Mouse (Mus musculus): ENCODE results near the gene Gm20888. TPM values are rescaled to one million over a fixed set of nuclear protein-coding genes. Genes with fewer than 3 reads are reported as not detected.
"Not testable (repeated sequence)": the region's sequence is repeated elsewhere in the genome, so short reads cannot be mapped to it uniquely, and the experiment has no call there.

Gm20888 gene
- polyA plus RNA-seq (2011; ENCODE audit: insufficient read depth, insufficient read length, low read depth, missing spikeins): not detected in 2 replicates

- H3K9me3 ChIP-seq (replicated peaks; ENCODE audit: control insufficient read depth, insufficient read depth, low read length, poor library complexity, severe bottlenecking); H3K4me3 ChIP-seq (ENCODE audit: low read depth, low read length); H3K4me1 ChIP-seq (ENCODE audit: control insufficient read depth, insufficient read depth, low read length): not testable (repeated sequence)
These were observed at the start of gene Gm20888 for GRCm38 (mm10) chrY:70441582-70441981. TSS of gene Gm20888 (plus strand) at chrY:70441882.

More at GRCm38 (mm10) chrY:70441582-70441981, at the start of gene Gm20888:
- not testable (repeated sequence) for H3K27me3 ChIP-seq (ENCODE audit: control insufficient read depth, insufficient read depth, low read length, poor library complexity, severe bottlenecking); H3K9ac ChIP-seq (ENCODE audit: low read depth, poor library complexity, severe bottlenecking); H3K27ac ChIP-seq (ENCODE audit: insufficient read depth, low read length); H3K36me3 ChIP-seq (ENCODE audit: control insufficient read depth, insufficient read depth, low read length, poor library complexity, severe bottlenecking)

Other genes starting within 250 kb of the Gm20888 start
- gene Gm21118, start 168.2 kb upstream of the Gm20888 start, polyA plus RNA-seq (2011; ENCODE audit: insufficient read depth, insufficient read length, low read depth, missing spikeins): not detected in 2 replicates
- not detected in 2 replicates for gene Gm29423, start 138.6 kb upstream of the Gm20888 start, polyA plus RNA-seq (2011; ENCODE audit: insufficient read depth, insufficient read length, low read depth, missing spikeins)
- not detected in 2 replicates for gene Gm29644, start 138.5 kb upstream of the Gm20888 start, polyA plus RNA-seq (2011; ENCODE audit: insufficient read depth, insufficient read length, low read depth, missing spikeins)

Data from ES-Bruce4 (cell line).